Mouse (Mus musculus): ENCODE data around the gene Serp2. TPM values are rescaled to one million over a fixed set of nuclear protein-coding genes. Genes with fewer than 3 reads are reported as not detected.

Serp2 gene
- polyA plus RNA-seq, 1 experiment from 2014 or later: 47.3 TPM

- Histone ChIP-seq H3K9ac (ENCODE audit: low read length) (no peak overlapping the region), H3K36me3 (ENCODE audit: control insufficient read depth, insufficient read depth, low read length) (peaks cover 5% of the 10 kb centered on the region; the same call in 1 of the 2 replicates), H3K27ac (ENCODE audit: low read depth, low read length) (no peak overlapping the region), H3K4me2 (no peak overlapping the region; the same call in 1 of the 2 replicates), H3K4me1 (ENCODE audit: control insufficient read depth, insufficient read depth, low read length) (peaks cover 10% of the 10 kb centered on the region), H3K9me3 (ENCODE audit: control insufficient read depth, low read length) (no peaks in the 10 kb centered on the region), H3K27me3 (ENCODE audit: control insufficient read depth, insufficient read depth, low read length) (no peaks in the 10 kb centered on the region), H3K4me3 (ENCODE audit: low read depth, low read length) (no peak overlapping the region)
- no peak for DNase-seq (ENCODE audit: low spot score, missing footprints)
- no peak for ATAC-seq (ENCODE audit: low FRiP score)
- WGBS: 92% methylated on average over 9 of the region's 9 CpGs
Observed at GRCm38 (mm10) chr14:76507804-76508500, 48.7 kb downstream of the Serp2 start.

GRCm38 (mm10) chr14:76507357-76507756 lies 49.3 kb downstream of the Serp2 start:
- no peak overlapping the region for H3K9ac ChIP-seq (ENCODE audit: low read length)
- H3K4me2 ChIP-seq: peak overlapping the region; percentile 2; the same call in 1 of the 2 replicates
- no peaks in the 10 kb centered on the region for H3K27me3 ChIP-seq (ENCODE audit: control insufficient read depth, insufficient read depth, low read length)
- no peaks in the 10 kb centered on the region for H3K9me3 ChIP-seq (ENCODE audit: control insufficient read depth, low read length)
- ATAC-seq (ENCODE audit: low FRiP score): no peak
- no peak overlapping the region for H3K27ac ChIP-seq (ENCODE audit: low read depth, low read length)
- H3K4me3 ChIP-seq (ENCODE audit: low read depth, low read length): no peak overlapping the region
- 90% methylated on average over 7 of the region's 7 CpGs for WGBS
- peaks cover 7% of the 10 kb centered on the region for H3K4me1 ChIP-seq (ENCODE audit: control insufficient read depth, insufficient read depth, low read length)
- peaks cover 5% of the 10 kb centered on the region; the same call in 1 of the 2 replicates for H3K36me3 ChIP-seq (ENCODE audit: control insufficient read depth, insufficient read depth, low read length)
- DNase-seq (ENCODE audit: low spot score, missing footprints): no peak

- ATAC-seq (ENCODE audit: low FRiP score): no peak
- Histone ChIP-seq H3K27me3 (ENCODE audit: control insufficient read depth, insufficient read depth, low read length) (no peaks in the 10 kb centered on the region), H3K27ac (ENCODE audit: low read depth, low read length) (peak overlapping the region; percentile 100), H3K36me3 (ENCODE audit: control insufficient read depth, insufficient read depth, low read length) (peaks cover 5% of the 10 kb centered on the region; the same call in 1 of the 2 replicates), H3K4me2 (peak overlapping the region; percentile 86), H3K9me3 (ENCODE audit: control insufficient read depth, low read length) (no peaks in the 10 kb centered on the region), H3K4me3 (ENCODE audit: low read depth, low read length) (peak overlapping the region; percentile 53), H3K9ac (ENCODE audit: low read length) (peak overlapping the region; percentile 96), H3K4me1 (ENCODE audit: control insufficient read depth, insufficient read depth, low read length) (peaks cover 7% of the 10 kb centered on the region)
- WGBS: 50% methylated on average over 27 of the region's 27 CpGs
- DNase-seq (ENCODE audit: low spot score, missing footprints): peak; percentile 90
Observed at GRCm38 (mm10) chr14:76506425-76507205, 50.1 kb downstream of the Serp2 start.

- peak overlapping the region; percentile 53 for H3K4me3 ChIP-seq (ENCODE audit: low read depth, low read length)
- peak overlapping the region; percentile 96 for H3K9ac ChIP-seq (ENCODE audit: low read length)
- peaks cover 5% of the 10 kb centered on the region; the same call in 1 of the 2 replicates for H3K36me3 ChIP-seq (ENCODE audit: control insufficient read depth, insufficient read depth, low read length)
- under 1% methylated on average over 31 of the region's 31 CpGs for WGBS
- DNase-seq (ENCODE audit: low spot score, missing footprints) (peak; percentile 98), ATAC-seq (ENCODE audit: low FRiP score) (peak; percentile 87)
- peak overlapping the region; percentile 86 for H3K4me2 ChIP-seq
- peak overlapping the region; percentile 100 for H3K27ac ChIP-seq (ENCODE audit: low read depth, low read length)
- no peaks in the 10 kb centered on the region for H3K27me3 ChIP-seq (ENCODE audit: control insufficient read depth, insufficient read depth, low read length)
- H3K4me1 ChIP-seq (ENCODE audit: control insufficient read depth, insufficient read depth, low read length): peaks cover 7% of the 10 kb centered on the region
- H3K9me3 ChIP-seq (ENCODE audit: control insufficient read depth, low read length): no peaks in the 10 kb centered on the region
Observed at GRCm38 (mm10) chr14:76505439-76506220, 51.1 kb downstream of the Serp2 start.

- Histone ChIP-seq H3K27ac (ENCODE audit: low read depth, low read length) (peak overlapping the region; percentile 100), H3K4me3 (ENCODE audit: low read depth, low read length) (peak overlapping the region; percentile 53), H3K4me1 (ENCODE audit: control insufficient read depth, insufficient read depth, low read length) (peaks cover 10% of the 10 kb centered on the region), H3K9me3 (ENCODE audit: control insufficient read depth, low read length) (no peaks in the 10 kb centered on the region), H3K9ac (ENCODE audit: low read length) (peak overlapping the region; percentile 96), H3K4me2 (peak overlapping the region; percentile 86), H3K36me3 (ENCODE audit: control insufficient read depth, insufficient read depth, low read length) (peaks cover 5% of the 10 kb centered on the region; the same call in 1 of the 2 replicates), H3K27me3 (ENCODE audit: control insufficient read depth, insufficient read depth, low read length) (no peaks in the 10 kb centered on the region)
- no peak for DNase-seq (ENCODE audit: low spot score, missing footprints)
- WGBS: 2% methylated on average over 10 of the region's 10 CpGs
- no peak for ATAC-seq (ENCODE audit: low FRiP score)
Observed at GRCm38 (mm10) chr14:76505101-76505438, 51.6 kb downstream of the Serp2 start.

GRCm38 (mm10) chr14:76504121-76504737 lies 52.5 kb downstream of the Serp2 start:
- H3K4me2 ChIP-seq: peak overlapping the region; percentile 86
- H3K36me3 ChIP-seq (ENCODE audit: control insufficient read depth, insufficient read depth, low read length): peaks cover 5% of the 10 kb centered on the region; the same call in 1 of the 2 replicates
- H3K27ac ChIP-seq (ENCODE audit: low read depth, low read length): peak overlapping the region; percentile 100
- WGBS: under 1% methylated on average over 50 of the region's 52 CpGs
- peak; percentile 93 for ATAC-seq (ENCODE audit: low FRiP score)
- H3K9ac ChIP-seq (ENCODE audit: low read length): peak overlapping the region; percentile 96
- DNase-seq (ENCODE audit: low spot score, missing footprints): peak; percentile 99
- no peaks in the 10 kb centered on the region for H3K9me3 ChIP-seq (ENCODE audit: control insufficient read depth, low read length)
- H3K4me3 ChIP-seq (ENCODE audit: low read depth, low read length): peak overlapping the region; percentile 53
- no peaks in the 10 kb centered on the region for H3K27me3 ChIP-seq (ENCODE audit: control insufficient read depth, insufficient read depth, low read length)
- peaks cover 14% of the 10 kb centered on the region for H3K4me1 ChIP-seq (ENCODE audit: control insufficient read depth, insufficient read depth, low read length)

GRCm38 (mm10) chr14:76503231-76503851 lies 53.3 kb downstream of the Serp2 start:
- no peaks in the 10 kb centered on the region for H3K9me3 ChIP-seq (ENCODE audit: control insufficient read depth, low read length)
- peak overlapping the region; percentile 86 for H3K4me2 ChIP-seq
- H3K9ac ChIP-seq (ENCODE audit: low read length): peak overlapping the region; percentile 14; the same call in 1 of the 2 replicates
- ATAC-seq (ENCODE audit: low FRiP score): no peak
- 7% methylated on average over 13 of the region's 13 CpGs for WGBS
- peaks cover 5% of the 10 kb centered on the region; the same call in 1 of the 2 replicates for H3K36me3 ChIP-seq (ENCODE audit: control insufficient read depth, insufficient read depth, low read length)
- H3K27me3 ChIP-seq (ENCODE audit: control insufficient read depth, insufficient read depth, low read length): no peaks in the 10 kb centered on the region
- peaks cover 14% of the 10 kb centered on the region for H3K4me1 ChIP-seq (ENCODE audit: control insufficient read depth, insufficient read depth, low read length)
- no peak overlapping the region; the same call in 1 of the 2 replicates for H3K27ac ChIP-seq (ENCODE audit: low read depth, low read length)
- H3K4me3 ChIP-seq (ENCODE audit: low read depth, low read length): peak overlapping the region; percentile 53
- peak; percentile 95 for DNase-seq (ENCODE audit: low spot score, missing footprints)

- Histone ChIP-seq H3K36me3 (ENCODE audit: control insufficient read depth, insufficient read depth, low read length) (no peaks in the 10 kb centered on the region), H3K27me3 (ENCODE audit: control insufficient read depth, insufficient read depth, low read length) (no peaks in the 10 kb centered on the region), H3K27ac (ENCODE audit: low read depth, low read length) (peak overlapping the region; percentile 40; the same call in 1 of the 2 replicates), H3K4me1 (ENCODE audit: control insufficient read depth, insufficient read depth, low read length) (peaks cover 7% of the 10 kb centered on the region), H3K9me3 (ENCODE audit: control insufficient read depth, low read length) (no peaks in the 10 kb centered on the region), H3K9ac (ENCODE audit: low read length) (no peak overlapping the region), H3K4me2 (no peak overlapping the region), H3K4me3 (ENCODE audit: low read depth, low read length) (no peak overlapping the region)
- DNase-seq (ENCODE audit: low spot score, missing footprints): peak; percentile 88
- 27% methylated on average over 5 of the region's 5 CpGs for WGBS
- no peak for ATAC-seq (ENCODE audit: low FRiP score)
Observed at GRCm38 (mm10) chr14:76500036-76500435, 56.7 kb downstream of the Serp2 start.

Measured in midbrain, embryonic 11.5 days (tissue).